Mouse (Mus musculus) liver, embryonic 18 days (tissue): ENCODE data around the gene Atad2b. TPM values are rescaled to one million over a fixed set of nuclear protein-coding genes. Genes with fewer than 3 reads are reported as not detected.

ENCODE experiments used
- polyA plus RNA-seq: library from polyadenylated mRNA; depleted of rRNA; stranded (reverse); fragments of >200 nt; gene quantifications from 2 replicates; pipeline ENCODE4 v1.2.3, GENCODE M21; 2012; rRNA removed

The Atad2b gene
- polyA plus RNA-seq: 4.7 and 5.2 TPM in 2 replicates

DNA sequence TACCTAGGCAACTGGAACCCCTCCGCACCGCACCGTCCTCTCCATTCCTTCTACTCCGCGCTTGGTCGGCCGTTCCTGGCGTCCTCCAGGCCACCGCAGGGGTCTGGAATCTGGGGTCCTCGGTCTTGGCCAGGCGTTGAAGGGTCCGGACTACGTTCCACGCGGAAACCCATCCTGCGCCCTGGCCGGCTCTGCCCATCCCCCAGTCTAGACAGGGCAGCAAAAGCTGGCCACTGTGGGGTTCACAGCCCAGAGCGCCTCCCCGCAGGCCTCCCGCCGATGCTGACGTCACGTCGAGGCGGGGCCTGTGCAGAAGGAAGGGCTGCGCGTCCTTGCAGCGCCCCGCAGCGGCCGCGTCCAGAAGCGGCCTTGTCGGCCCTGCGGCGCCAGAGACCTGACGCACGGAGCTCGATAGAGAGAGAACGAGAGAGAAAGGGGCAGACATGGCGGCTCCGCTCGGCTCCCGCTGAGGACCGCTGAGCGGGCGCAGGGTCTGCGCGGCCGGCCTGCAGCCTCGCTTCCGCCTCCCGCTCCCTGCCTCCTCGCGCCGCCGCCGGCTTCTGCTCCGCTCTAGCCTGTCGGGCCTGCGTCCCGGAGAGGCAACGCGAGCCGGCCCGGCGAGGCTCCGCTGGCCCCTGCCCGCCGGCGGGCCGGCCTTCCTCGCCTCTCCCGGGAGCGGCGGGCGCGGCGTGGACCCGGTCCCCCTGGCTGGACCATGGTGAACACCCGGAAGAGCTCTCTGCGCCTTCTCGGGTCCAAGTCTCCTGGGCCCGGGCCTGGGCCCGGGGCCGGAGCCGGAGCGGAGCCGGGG lies at the start of gene Atad2b:
Gene Atad2b, plus strand, starts transcription at position 360 of the 811 bp plus-strand sequence.

DNA sequence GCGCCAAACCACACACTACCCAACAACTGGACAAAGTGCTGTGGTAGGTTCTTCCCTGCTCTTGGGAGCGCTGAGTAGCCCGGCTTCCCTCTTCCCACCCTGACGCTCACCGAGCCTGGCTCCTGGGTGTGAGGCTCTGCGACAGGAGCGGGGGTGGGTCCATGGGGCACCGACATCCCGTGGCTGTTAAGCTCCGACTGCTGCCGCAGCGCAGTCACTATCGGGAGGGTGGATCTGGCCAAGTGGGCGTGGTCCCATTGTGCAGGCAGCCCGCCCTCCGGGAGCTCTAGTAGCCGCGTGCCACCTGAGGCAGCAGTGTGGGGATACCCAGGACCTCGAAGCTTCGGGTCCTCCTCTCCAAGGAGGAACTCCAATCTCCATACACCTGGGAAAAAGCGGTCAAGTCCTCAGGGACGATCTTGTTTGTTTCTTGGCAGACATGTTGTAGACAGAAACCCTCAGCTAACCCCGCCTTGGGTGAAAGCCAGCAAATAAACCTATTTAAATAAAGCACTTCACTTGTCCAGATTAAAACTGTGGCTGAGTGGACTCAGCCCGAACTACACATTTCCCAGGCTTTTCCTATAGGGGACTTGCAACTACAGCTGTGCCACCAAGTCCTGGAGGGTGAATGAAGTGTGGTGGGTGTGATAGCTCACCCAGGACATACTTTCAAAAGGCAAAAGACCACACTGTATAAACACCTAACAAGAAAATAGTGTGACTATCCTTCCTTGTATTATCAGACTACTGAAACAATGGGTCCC lies 42.8 kb upstream of the Atad2b start, which contains the start of gene Mfsd2b:
Gene Mfsd2b, minus strand, starts transcription at position 199 of the 767 bp plus-strand sequence.

DNA sequence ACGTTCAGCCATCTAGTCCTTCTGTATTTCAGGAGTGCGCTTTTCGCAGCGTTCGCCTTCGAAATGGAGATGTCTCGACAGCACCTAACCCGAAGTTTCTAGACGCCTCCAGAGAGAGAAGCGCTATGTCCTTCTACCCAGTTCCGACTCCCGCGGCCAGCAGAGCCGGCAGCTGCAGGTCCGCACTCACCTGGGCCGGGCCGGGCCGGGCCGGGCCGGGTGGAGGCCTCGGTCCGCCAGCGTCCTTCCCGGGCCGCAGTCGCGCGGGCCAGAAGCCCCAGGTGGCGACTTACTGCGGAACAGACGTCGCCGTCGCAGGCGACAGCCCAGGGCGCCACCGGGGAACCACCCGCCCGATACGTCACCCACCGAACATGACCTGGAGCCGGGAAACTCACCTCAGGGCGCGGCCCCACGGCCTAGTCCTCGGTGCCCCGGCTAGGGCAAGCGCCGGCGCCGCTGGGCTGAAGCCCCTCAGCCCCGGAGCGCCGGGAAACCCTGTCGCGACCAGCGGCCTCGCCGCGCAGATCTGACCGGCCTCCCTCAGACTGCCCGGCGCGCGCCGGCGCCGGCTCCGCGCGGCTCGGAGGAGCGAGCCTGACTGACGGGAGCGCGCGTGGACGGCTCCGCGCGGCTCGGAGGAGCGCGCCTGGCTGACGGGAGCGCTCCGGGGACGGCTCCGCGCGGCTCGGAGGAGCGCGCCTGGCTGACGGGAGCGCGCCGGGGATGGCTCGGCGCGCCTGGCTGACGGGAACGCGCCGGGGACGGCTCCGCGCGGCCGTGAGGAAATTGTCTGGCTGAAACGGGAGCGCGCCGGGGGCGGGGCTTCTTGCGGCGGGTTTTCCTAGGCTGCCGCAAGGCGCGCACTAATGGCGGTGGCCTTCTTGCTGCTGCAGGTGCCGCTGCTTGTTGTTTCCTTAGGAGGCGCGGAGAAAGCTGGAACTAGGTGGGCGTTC lies 9.9 kb upstream of the Atad2b start, which contains the start of gene Ubxn2a:
Gene Ubxn2a, minus strand, starts transcription at position 755 of the 956 bp plus-strand sequence.

Other genes with a start within 250 kb of the Atad2b start
- 0.02 and 0.09 TPM in 2 replicates for gene Fam228a, start 178.9 kb upstream of the Atad2b start, polyA plus RNA-seq
- 0.18 and 0.31 TPM in 2 replicates for gene Pfn4, start 148.3 kb upstream of the Atad2b start, polyA plus RNA-seq
- gene Fam228b, start 148.1 kb upstream of the Atad2b start, polyA plus RNA-seq: 0.35 and 0.67 TPM in 2 replicates
- 50.1 and 62.3 TPM in 2 replicates for gene Sf3b6, start 99.8 kb upstream of the Atad2b start, polyA plus RNA-seq
- 9.7 and 11.3 TPM in 2 replicates for gene Fkbp1b, start 75.8 kb upstream of the Atad2b start, polyA plus RNA-seq
- gene Wdcp, start 74.0 kb upstream of the Atad2b start, polyA plus RNA-seq: 8.1 and 8.3 TPM in 2 replicates
- gene Mfsd2b, start 43.0 kb upstream of the Atad2b start, polyA plus RNA-seq: 17.8 and 21.6 TPM in 2 replicates
- 4.4 and 5.0 TPM in 2 replicates for gene Ubxn2a, start 9.6 kb upstream of the Atad2b start, polyA plus RNA-seq